Mouse (Mus musculus) spleen, embryonic (tissue): ENCODE results near the gene Taf4.

ENCODE experiments used
- CTCF ChIA-PET: fragments of 350-600 bp; sonication (Branson Sonifier 250); formaldehyde crosslinking; loops from one replicate; lab custom pipeline; 2022; lab: Charles Lee

Taf4 gene

GRCm38 (mm10) chr2:179984830-179985229 is 8.4 kb upstream of the Taf4 start:
- CTCF ChIA-PET: no interaction called here

GRCm38 (mm10) chr2:179982715-179983114 is 6.3 kb upstream of the Taf4 start:
- CTCF ChIA-PET: no interaction called here

GRCm38 (mm10) chr2:179980616-179981015 is 4.2 kb upstream of the Taf4 start:
- CTCF ChIA-PET: no interaction called here

GRCm38 (mm10) chr2:179979836-179980235 is 3.4 kb upstream of the Taf4 start:
- CTCF ChIA-PET: interaction anchor here (0.7 kb wide), 1 partner anchor 62 kb away, joined by 3 read pairs; the partner anchor contains the start of genes Psma7 and Ss18l1

GRCm38 (mm10) chr2:179978250-179978649 is 1.8 kb upstream of the Taf4 start:
- CTCF ChIA-PET: no interaction called here

- CTCF ChIA-PET: interaction anchor here (0.6 to 1.4 kb wide), 7 partner anchors 17 to 297 kb away, joined by 3 to 21 read pairs (median 4); partner anchors contain the start of gene Lsm14b
Measured at GRCm38 (mm10) chr2:179977344-179978025, 1.0 kb upstream of the Taf4 start.

- CTCF ChIA-PET: interaction anchor here (1.0 to 1.4 kb wide), 2 partner anchors 49 to 67 kb away, joined by 3 to 21 read pairs; partner anchors contain the start of gene Lsm14b
Measured at GRCm38 (mm10) chr2:179976295-179976627, 185 bp downstream of the Taf4 start.

GRCm38 (mm10) chr2:179975851-179976250 is 595 bp downstream of the Taf4 start:
- CTCF ChIA-PET: no interaction called here

GRCm38 (mm10) chr2:179974651-179975471 is 1.6 kb downstream of the Taf4 start:
- CTCF ChIA-PET: no interaction called here

GRCm38 (mm10) chr2:179973871-179974628 is 2.4 kb downstream of the Taf4 start:
- CTCF ChIA-PET: no interaction called here

- CTCF ChIA-PET: no interaction called here
Measured at GRCm38 (mm10) chr2:179972406-179972805, 4.0 kb downstream of the Taf4 start.

- CTCF ChIA-PET: no interaction called here
Measured at GRCm38 (mm10) chr2:179971891-179972290, 4.6 kb downstream of the Taf4 start.

- CTCF ChIA-PET: no interaction called here
Measured at GRCm38 (mm10) chr2:179969137-179969536, 7.3 kb downstream of the Taf4 start.

- CTCF ChIA-PET: no interaction called here
Measured at GRCm38 (mm10) chr2:179967633-179968032, 8.8 kb downstream of the Taf4 start.

GRCm38 (mm10) chr2:179961420-179961819 is 15.0 kb downstream of the Taf4 start:
- CTCF ChIA-PET: no interaction called here

- CTCF ChIA-PET: interaction anchor here (0.7 kb wide), 1 partner anchor 12 kb away, joined by 4 read pairs; no protein-coding TSS in a partner anchor
Measured at GRCm38 (mm10) chr2:179960327-179960726, 16.1 kb downstream of the Taf4 start.

- CTCF ChIA-PET: interaction anchor here (0.7 kb wide), 1 partner anchor 11 kb away, joined by 4 read pairs; no protein-coding TSS in a partner anchor
Measured at GRCm38 (mm10) chr2:179959391-179959790, 17.1 kb downstream of the Taf4 start.

GRCm38 (mm10) chr2:179951542-179952524 is 24.6 kb downstream of the Taf4 start:
- CTCF ChIA-PET: interaction anchor here (0.6 kb wide), 1 partner anchor 25 kb away, joined by 7 read pairs; no protein-coding TSS in a partner anchor

- CTCF ChIA-PET: interaction anchor here (0.9 kb wide), 1 partner anchor 11 kb away, joined by 4 read pairs; no protein-coding TSS in a partner anchor
Measured at GRCm38 (mm10) chr2:179948820-179949219, 27.6 kb downstream of the Taf4 start.

GRCm38 (mm10) chr2:179947607-179948006 is 28.8 kb downstream of the Taf4 start:
- CTCF ChIA-PET: no interaction called here
